Mouse (Mus musculus): ENCODE data around the gene App. TPM values are rescaled to one million over a fixed set of nuclear protein-coding genes. Genes with fewer than 3 reads are reported as not detected.

The App gene
- polyA plus RNA-seq, 1 experiment, result 107 TPM

GRCm38 (mm10) chr16:85181502-85181901 is 7.9 kb upstream of the App start:
- Histone ChIP-seq H3K36me3 (ENCODE audit: control insufficient read depth, insufficient read depth) (no peaks in the 10 kb centered on the region), H3ac (ENCODE audit: control insufficient read depth, insufficient read length, low read depth) (no peak overlapping the region), H3K79me2 (ENCODE audit: control insufficient read depth, insufficient read depth) (no peaks in the 10 kb centered on the region), H3K27me3 (ENCODE audit: control insufficient read depth, insufficient read depth, insufficient read length) (no peaks in the 10 kb centered on the region), H3K79me3 (ENCODE audit: low read depth) (no peaks in the 10 kb centered on the region), H3K4me3 (ENCODE audit: insufficient read depth, poor library complexity, severe bottlenecking) (no peak overlapping the region)
- TF ChIP-seq USF1 (IDR thresholded peaks at IDR 0.05; ENCODE audit: low read depth) (peak; percentile 54), MAX (IDR thresholded peaks at IDR 0.05) (no peak)

- Histone ChIP-seq H3K79me2 (ENCODE audit: control insufficient read depth, insufficient read depth) (no peaks in the 10 kb centered on the region), H3K27me3 (ENCODE audit: control insufficient read depth, insufficient read depth, insufficient read length) (no peaks in the 10 kb centered on the region), H3K36me3 (ENCODE audit: control insufficient read depth, insufficient read depth) (no peaks in the 10 kb centered on the region), H3ac (ENCODE audit: control insufficient read depth, insufficient read length, low read depth) (no peak overlapping the region), H3K4me3 (ENCODE audit: insufficient read depth, poor library complexity, severe bottlenecking) (no peak overlapping the region), H3K79me3 (ENCODE audit: low read depth) (no peaks in the 10 kb centered on the region)
- TF ChIP-seq CEBPB (IDR thresholded peaks at IDR 0.05; ENCODE audit: low read depth) (no peak), FOSL1 (IDR thresholded peaks at IDR 0.05; ENCODE audit: insufficient read depth, low read length, poor library complexity, severe bottlenecking) (no peak), USF1 (IDR thresholded peaks at IDR 0.05; ENCODE audit: low read depth) (no peak), MYOD1 (IDR thresholded peaks at IDR 0.05; ENCODE audit: control insufficient read depth, insufficient read length, low read depth) (no peak), MAX (IDR thresholded peaks at IDR 0.05) (no peak), MYOG (IDR thresholded peaks at IDR 0.05; ENCODE audit: control insufficient read depth, extremely low read depth, insufficient read length) (no peak), CTCF (IDR thresholded peaks at IDR 0.05; ENCODE audit: control insufficient read depth, insufficient read depth, insufficient read length) (no peak)
Measured at GRCm38 (mm10) chr16:85180710-85181109, 7.1 kb upstream of the App start.

GRCm38 (mm10) chr16:85176666-85177065 is 3.1 kb upstream of the App start:
- no peak overlapping the region for H3K4me3 ChIP-seq (ENCODE audit: insufficient read depth, poor library complexity, severe bottlenecking)
- no peak overlapping the region for H3ac ChIP-seq (ENCODE audit: control insufficient read depth, insufficient read length, low read depth)
- no peak for TF ChIP-seq MYOG (IDR thresholded peaks at IDR 0.05; ENCODE audit: control insufficient read depth, extremely low read depth, insufficient read length)
- no peak for TF ChIP-seq MYOD1 (IDR thresholded peaks at IDR 0.05; ENCODE audit: control insufficient read depth, insufficient read length, low read depth)
- TF ChIP-seq CEBPB (IDR thresholded peaks at IDR 0.05; ENCODE audit: low read depth), result no peak
- no peak for TF ChIP-seq MAX (IDR thresholded peaks at IDR 0.05)
- TF ChIP-seq FOSL1 (IDR thresholded peaks at IDR 0.05; ENCODE audit: insufficient read depth, low read length, poor library complexity, severe bottlenecking), result no peak
- TF ChIP-seq CTCF (IDR thresholded peaks at IDR 0.05; ENCODE audit: control insufficient read depth, insufficient read depth, insufficient read length), result no peak
- no peak for TF ChIP-seq USF1 (IDR thresholded peaks at IDR 0.05; ENCODE audit: low read depth)
- H3K36me3 ChIP-seq (ENCODE audit: control insufficient read depth, insufficient read depth), result no peaks in the 10 kb centered on the region
- H3K27me3 ChIP-seq (ENCODE audit: control insufficient read depth, insufficient read depth, insufficient read length), result no peaks in the 10 kb centered on the region
- peaks cover 15% of the 10 kb centered on the region for H3K79me2 ChIP-seq (ENCODE audit: control insufficient read depth, insufficient read depth)
- peaks cover 2% of the 10 kb centered on the region for H3K79me3 ChIP-seq (ENCODE audit: low read depth)

- H3K79me3 ChIP-seq (ENCODE audit: low read depth), result peaks cover 34% of the 10 kb centered on the region
- H3K36me3 ChIP-seq (ENCODE audit: control insufficient read depth, insufficient read depth), result no peaks in the 10 kb centered on the region
- peaks cover 54% of the 10 kb centered on the region for H3K79me2 ChIP-seq (ENCODE audit: control insufficient read depth, insufficient read depth)
- H3K4me3 ChIP-seq (ENCODE audit: insufficient read depth, poor library complexity, severe bottlenecking), result peak overlapping the region; percentile 86
- H3ac ChIP-seq (ENCODE audit: control insufficient read depth, insufficient read length, low read depth), result peak overlapping the region; percentile 81
- no peak for TF ChIP-seq USF1 (IDR thresholded peaks at IDR 0.05; ENCODE audit: low read depth)
- TF ChIP-seq MAX (IDR thresholded peaks at IDR 0.05), result no peak
- no peak for TF ChIP-seq FOSL1 (IDR thresholded peaks at IDR 0.05; ENCODE audit: insufficient read depth, low read length, poor library complexity, severe bottlenecking)
- TF ChIP-seq CEBPB (IDR thresholded peaks at IDR 0.05; ENCODE audit: low read depth), result no peak
- TF ChIP-seq MYOD1 (IDR thresholded peaks at IDR 0.05; ENCODE audit: control insufficient read depth, insufficient read length, low read depth), result no peak
- TF ChIP-seq MYOG (IDR thresholded peaks at IDR 0.05; ENCODE audit: control insufficient read depth, extremely low read depth, insufficient read length), result no peak
- TF ChIP-seq CTCF (IDR thresholded peaks at IDR 0.05; ENCODE audit: control insufficient read depth, insufficient read depth, insufficient read length), result no peak
- no peaks in the 10 kb centered on the region for H3K27me3 ChIP-seq (ENCODE audit: control insufficient read depth, insufficient read depth, insufficient read length)
Measured at GRCm38 (mm10) chr16:85172571-85173372, 794 bp downstream of the App start.

- TF ChIP-seq MAX (IDR thresholded peaks at IDR 0.05), result no peak
- TF ChIP-seq USF1 (IDR thresholded peaks at IDR 0.05; ENCODE audit: low read depth), result no peak
- TF ChIP-seq CEBPB (IDR thresholded peaks at IDR 0.05; ENCODE audit: low read depth), result no peak
- no peak for TF ChIP-seq FOSL1 (IDR thresholded peaks at IDR 0.05; ENCODE audit: insufficient read depth, low read length, poor library complexity, severe bottlenecking)
- no peak for TF ChIP-seq MYOG (IDR thresholded peaks at IDR 0.05; ENCODE audit: control insufficient read depth, extremely low read depth, insufficient read length)
- TF ChIP-seq CTCF (IDR thresholded peaks at IDR 0.05; ENCODE audit: control insufficient read depth, insufficient read depth, insufficient read length), result no peak
- no peak for TF ChIP-seq MYOD1 (IDR thresholded peaks at IDR 0.05; ENCODE audit: control insufficient read depth, insufficient read length, low read depth)
Measured at GRCm38 (mm10) chr16:85171976-85172570, 1.5 kb downstream of the App start.

More at GRCm38 (mm10) chr16:85171976-85172570, 1.5 kb downstream of the App start:
- no peaks in the 10 kb centered on the region for H3K36me3 ChIP-seq (ENCODE audit: control insufficient read depth, insufficient read depth)
- peaks cover 61% of the 10 kb centered on the region for H3K79me2 ChIP-seq (ENCODE audit: control insufficient read depth, insufficient read depth)
- H3K79me3 ChIP-seq (ENCODE audit: low read depth), result peaks cover 40% of the 10 kb centered on the region
- peak overlapping the region; percentile 86 for H3K4me3 ChIP-seq (ENCODE audit: insufficient read depth, poor library complexity, severe bottlenecking)
- no peaks in the 10 kb centered on the region for H3K27me3 ChIP-seq (ENCODE audit: control insufficient read depth, insufficient read depth, insufficient read length)
- H3ac ChIP-seq (ENCODE audit: control insufficient read depth, insufficient read length, low read depth), result peak overlapping the region; percentile 81

All from C2C12 (cell line).